Mouse (Mus musculus): ENCODE data around the gene Odf2l.

Odf2l gene

GRCm38 (mm10) chr3:145140236-145140635 is 21.8 kb downstream of the Odf2l start:
- no peak for DNase-seq (ENCODE audit: low read depth, low spot score)

DNA sequence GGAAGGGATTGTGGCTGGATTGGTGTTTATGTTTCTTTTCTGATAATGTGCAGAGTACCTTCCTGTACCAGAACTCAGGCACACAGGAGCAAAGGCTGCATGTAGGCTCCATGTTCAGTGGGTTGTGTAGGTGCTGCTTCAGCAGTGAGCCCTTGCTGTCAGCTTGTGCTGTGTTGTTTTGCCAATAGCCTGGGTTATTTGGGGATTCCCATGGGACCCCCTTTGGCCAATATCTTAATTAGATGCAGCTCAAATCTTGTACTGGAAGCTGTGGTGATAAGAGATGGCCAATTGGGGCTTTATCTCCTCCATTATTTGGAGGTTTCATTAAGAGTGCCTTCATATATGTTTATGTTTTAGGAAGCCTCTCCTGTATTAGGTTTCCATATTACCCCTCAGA is 24.5 kb downstream of the Odf2l start:
- no peak for DNase-seq (ENCODE audit: low read depth, low spot score)

DNA sequence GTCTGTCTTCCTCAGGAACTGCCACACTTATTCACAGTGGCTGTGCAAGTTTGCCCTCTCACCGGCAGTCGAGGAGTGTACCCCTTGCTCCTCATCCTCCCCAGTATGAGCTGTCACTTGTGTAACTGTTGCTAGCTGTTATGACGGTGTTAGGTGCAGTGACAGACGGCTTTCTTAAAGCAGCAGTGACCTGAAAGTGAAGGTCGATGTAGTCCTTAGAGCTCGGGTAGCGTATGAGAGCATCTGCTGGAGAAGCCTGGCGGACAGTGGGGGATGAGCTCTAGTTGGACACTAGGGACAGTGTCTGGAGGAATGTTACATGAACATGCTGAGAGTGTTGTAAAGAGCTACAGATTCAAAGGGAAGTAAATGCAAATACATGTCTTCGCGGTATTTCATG is 25.5 kb downstream of the Odf2l start:
- no peak for DNase-seq (ENCODE audit: low read depth, low spot score)

DNA sequence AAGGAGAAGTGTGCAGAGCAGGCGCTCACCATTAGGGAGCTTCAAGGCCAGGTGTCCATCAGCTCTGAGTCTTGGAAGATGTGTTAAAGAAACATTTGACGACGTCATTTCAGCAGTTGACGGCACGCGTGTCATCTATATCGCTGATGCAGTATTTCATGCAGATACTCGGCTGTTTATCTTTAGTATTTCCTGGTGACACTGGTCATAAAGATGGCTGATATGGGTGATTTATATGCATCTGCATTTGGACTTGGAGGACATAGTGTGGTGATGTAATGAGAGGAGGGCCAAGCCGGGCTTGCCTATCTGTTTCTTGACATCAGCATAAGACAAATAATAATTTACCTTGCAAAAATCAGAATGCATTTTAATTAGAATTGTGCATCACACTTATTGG is 28.5 kb downstream of the Odf2l start:
- DNase-seq (ENCODE audit: low read depth, low spot score), result no peak

GRCm38 (mm10) chr3:145147483-145147882 is 29.1 kb downstream of the Odf2l start:
- no peak for DNase-seq (ENCODE audit: low read depth, low spot score)

DNA sequence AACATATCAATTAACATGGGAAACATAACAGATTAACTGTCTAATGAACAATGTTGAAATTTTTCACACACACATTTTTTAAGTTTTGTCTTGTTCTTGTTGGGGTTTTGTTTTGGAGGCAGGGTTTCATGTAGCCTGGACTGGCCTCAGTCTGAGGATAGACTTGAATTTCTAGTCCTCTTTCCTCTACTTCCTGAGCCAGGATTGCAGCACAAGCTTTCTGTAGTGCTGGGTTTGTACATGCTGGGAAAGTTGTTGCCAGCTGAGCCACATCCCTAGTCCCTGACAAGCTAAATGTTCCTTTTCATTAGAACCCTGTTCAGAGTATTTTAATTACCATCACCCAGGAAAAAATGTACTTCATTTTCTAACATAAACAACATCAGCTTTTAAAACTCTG is 29.6 kb downstream of the Odf2l start:
- DNase-seq (ENCODE audit: low read depth, low spot score), result no peak

DNA sequence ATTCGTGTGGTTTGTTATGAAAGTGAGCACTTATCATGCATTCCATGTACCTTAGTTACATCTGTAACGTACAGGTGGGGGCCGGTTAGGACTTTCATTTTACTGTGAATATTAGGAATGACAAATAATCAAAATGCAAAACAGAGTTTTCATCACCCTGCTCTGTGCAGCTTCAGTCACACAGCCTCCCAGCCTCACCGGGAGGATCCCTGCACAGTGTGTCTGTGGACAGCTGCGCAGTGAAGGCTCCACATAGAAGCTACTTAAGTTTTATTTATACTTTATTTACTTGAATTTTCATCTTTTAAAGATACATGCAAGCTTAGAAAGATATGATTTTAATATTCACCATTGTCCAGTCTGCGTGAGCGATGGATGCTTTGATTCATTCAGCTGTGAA is 32.7 kb downstream of the Odf2l start:
- DNase-seq (ENCODE audit: low read depth, low spot score), result no peak

- no peak for DNase-seq (ENCODE audit: low read depth, low spot score)
These were observed 33.5 kb downstream of the Odf2l start for GRCm38 (mm10) chr3:145151933-145152332.

GRCm38 (mm10) chr3:145156883-145157282 is 38.5 kb downstream of the Odf2l start:
- no peak for DNase-seq (ENCODE audit: low read depth, low spot score)

GRCm38 (mm10) chr3:145158441-145158840 is 40.1 kb downstream of the Odf2l start:
- DNase-seq (ENCODE audit: low read depth, low spot score), result no peak

DNA sequence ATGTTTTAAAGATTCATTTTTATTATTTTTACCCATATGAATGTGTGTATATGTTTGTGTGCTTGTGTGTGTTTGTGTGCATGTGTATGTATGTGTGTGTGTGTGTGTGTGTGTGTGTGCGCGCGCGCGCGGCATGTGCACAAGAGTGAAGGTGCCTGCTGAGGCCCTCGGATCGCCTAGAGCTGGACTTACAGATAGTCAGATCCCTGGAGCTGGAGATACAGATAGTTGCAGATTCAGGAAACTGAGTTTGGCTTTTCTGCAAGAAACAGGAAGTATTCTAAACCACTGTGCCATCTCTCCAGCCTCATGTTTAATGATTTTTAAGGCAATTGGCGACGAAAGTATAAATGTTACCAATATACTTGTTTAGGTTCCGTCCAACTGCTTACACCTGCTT is 48.4 kb downstream of the Odf2l start:
- no peak for DNase-seq (ENCODE audit: low read depth, low spot score)

DNA sequence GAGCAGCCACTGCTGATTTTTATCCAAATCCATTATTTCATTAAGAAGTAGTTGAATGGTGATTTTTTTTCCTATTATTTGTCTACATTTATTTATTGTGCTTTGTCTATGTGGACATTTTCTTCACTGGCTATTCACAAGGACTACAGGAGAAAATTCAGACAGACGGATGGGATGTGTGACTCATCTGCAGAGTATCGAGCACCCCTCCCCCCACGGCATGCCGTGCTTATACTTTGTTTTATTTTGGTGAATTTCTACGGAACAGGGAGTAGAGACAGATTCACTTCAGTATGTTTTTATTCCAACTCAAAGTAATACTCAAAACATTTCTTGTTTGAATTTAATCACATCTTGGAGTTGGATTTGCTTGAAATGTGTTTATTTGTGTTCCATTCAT is 49.4 kb downstream of the Odf2l start:
- DNase-seq (ENCODE audit: low read depth, low spot score), result no peak

- no peak for DNase-seq (ENCODE audit: low read depth, low spot score)
These were observed 50.7 kb downstream of the Odf2l start for GRCm38 (mm10) chr3:145168844-145169696.

GRCm38 (mm10) chr3:145170028-145170427 is 51.6 kb downstream of the Odf2l start:
- no peak for DNase-seq (ENCODE audit: low read depth, low spot score)

DNA sequence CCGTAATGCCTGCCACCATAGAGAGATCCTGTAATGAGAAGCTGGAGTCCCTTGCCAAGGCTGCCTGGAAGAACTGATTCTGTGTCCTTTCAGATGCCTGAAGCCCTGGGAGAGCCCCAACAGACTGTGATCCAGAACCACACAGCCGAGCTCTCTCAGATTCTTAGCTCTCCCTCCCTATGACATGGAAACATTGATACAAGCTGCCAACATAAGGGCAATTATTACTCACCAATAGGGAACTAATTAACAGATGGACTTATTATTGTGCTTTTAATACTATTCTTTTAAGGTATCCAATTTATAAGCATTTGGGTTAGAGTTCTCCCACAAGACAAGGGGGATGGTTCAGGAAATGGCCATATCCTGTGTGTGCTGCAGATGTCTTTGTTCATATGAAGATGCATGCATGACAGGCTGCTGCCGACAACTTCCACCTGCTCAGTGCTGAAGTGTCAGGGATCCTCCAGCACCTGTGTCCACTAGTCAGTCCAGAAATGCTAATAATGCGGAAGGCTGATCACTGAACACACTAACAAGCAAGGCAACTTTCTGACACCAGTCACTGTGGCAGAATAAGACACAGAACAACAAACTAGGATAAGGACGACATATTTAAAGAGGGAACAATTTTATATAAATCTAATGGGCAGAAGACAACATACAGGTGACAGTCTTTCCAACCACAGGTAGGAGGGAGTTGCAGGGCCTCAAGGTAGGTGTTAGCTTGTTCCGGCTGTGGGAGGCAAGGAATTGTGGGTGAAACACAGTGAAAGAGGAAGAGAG is 52.4 kb downstream of the Odf2l start:
- DNase-seq (ENCODE audit: low read depth, low spot score), result no peak

GRCm38 (mm10) chr3:145171390-145172060 is 53.1 kb downstream of the Odf2l start:
- no peak for DNase-seq (ENCODE audit: low read depth, low spot score)

DNA sequence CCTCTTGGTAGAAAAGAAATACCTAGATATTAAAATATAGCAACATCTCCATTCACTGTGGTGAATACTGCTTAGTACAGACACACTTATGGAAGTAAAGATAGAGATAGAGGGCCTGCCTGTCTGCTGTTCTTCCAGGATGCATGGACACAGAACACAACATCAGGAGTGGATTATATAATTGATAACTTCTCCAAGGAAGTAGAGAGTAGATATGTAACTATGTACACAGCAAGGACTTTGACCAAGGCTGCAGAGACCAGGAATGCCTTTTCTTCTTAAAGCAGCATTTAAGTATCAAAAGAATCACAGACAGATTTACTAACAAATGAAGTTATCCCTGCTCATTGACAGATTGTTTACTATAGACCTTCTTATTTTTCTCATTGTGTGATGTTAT is 66.3 kb downstream of the Odf2l start:
- no peak for DNase-seq (ENCODE audit: low read depth, low spot score)

DNA sequence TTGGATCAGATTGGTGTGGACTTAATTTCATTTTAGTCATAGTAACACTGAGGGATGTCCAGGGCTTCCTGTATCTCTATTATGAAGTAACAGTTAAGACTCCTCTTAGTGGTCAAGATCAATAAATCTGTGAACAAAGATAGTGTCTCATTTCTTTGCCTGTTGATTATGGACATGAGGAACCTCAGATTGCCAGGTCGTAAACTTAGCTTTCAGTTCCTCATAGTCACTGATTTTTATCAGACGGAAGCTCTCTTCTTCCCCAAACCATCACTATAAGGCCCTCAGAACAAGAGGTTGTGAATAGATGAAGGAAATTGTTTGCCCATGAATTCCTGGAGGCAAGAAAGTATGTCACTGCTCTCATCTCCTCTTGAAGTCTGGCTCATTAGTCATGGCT is 73.6 kb downstream of the Odf2l start:
- no peak for DNase-seq (ENCODE audit: low read depth, low spot score)

DNA sequence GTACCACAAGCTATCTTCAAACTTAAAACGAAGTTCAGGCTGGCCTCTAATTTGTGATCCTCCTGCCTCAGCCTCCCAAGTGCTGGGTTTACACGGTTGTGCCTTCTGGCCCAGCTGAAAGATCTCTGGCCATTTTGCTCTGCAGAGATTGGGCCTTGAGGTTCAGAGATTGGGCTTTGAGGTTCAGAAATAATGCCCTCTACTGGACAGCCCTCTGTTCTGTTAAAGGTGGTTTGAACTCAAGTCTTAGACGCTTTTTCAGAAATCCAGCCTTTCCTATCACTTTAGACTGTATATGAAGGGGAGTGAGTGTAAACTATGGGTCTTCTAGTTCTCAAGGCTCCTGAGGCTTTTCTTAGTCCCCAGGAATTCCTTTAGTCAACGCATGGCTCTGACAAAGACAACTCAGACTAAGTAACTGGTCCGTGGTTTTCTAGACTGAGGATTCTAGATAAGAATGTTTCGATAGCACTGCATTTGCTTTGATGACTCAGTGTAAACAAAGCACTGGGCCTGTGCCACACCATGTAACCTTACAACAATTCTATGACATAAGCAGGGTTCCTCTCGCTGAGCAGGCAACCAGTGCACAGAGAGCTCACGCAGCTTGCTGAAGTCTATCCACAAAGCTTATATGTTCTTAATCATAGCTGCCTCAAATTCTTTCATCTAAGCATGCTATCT is 77.0 kb downstream of the Odf2l start:
- no peak for DNase-seq (ENCODE audit: low read depth, low spot score)

DNA sequence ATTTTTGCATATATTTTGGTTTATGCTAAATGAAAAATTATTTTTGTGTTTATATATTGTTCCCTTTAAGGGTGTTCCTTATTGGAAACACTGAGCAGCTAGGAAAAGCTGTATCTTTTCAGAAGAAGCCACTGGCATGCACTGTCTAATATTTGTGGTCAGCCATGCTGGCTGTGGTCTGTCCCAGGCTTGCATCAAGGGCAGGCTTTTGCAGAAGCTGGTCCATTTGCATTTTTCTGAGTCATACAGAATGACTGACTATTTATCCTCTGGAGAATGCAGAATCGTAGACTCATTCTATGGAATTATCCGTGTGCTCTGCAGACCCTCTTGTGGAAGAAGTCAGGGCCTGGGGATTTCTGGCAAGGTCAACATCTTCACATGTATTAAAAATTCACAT is 79.7 kb downstream of the Odf2l start:
- no peak for DNase-seq (ENCODE audit: low read depth, low spot score)
